Mouse (Mus musculus) stomach, postnatal 0 days (tissue): ENCODE data around the gene Negr1. TPM values are rescaled to one million over a fixed set of nuclear protein-coding genes. Genes with fewer than 3 reads are reported as not detected.

Experiments
- ATAC-seq: fragments of 200-750 bp; cut with Nextera tagmentation; 2 replicates; pipeline ENCODE4 v1.8.0; 2017; ENCODE audit not compliant: low FRiP score, low TSS enrichment
- DNase-seq: peaks from one replicate; pipeline ENCODE4 v3.0.0-alpha.2; 2016; ENCODE audit warnings: low spot score
- H3K27ac ChIP-seq: fragments of 300-500 bp; sonication (generic); replicated peaks from 2 replicates; pipeline ENCODE4 v1.5.1; 2014; ENCODE audit warnings: mild to moderate bottlenecking, control low read depth
- H3K27me3 ChIP-seq: fragments of 300-500 bp; sonication (generic); 2 replicates; pipeline ENCODE4 v1.6.1; 2014; ENCODE audit warnings: low read length; ENCODE audit not compliant: control insufficient read depth, insufficient read depth
- H3K36me3 ChIP-seq: fragments of 300-500 bp; sonication (generic); 2 replicates; pipeline ENCODE4 v1.6.1; 2014; ENCODE audit warnings: low read length, mixed read lengths; ENCODE audit not compliant: control insufficient read depth, insufficient read depth
- H3K4me1 ChIP-seq: fragments of 300-500 bp; sonication (generic); replicated peaks from 2 replicates; pipeline ENCODE4 v1.6.1; 2014; ENCODE audit warnings: antibody characterized with exemption; ENCODE audit not compliant: control insufficient read depth, insufficient read depth
- H3K4me2 ChIP-seq: fragments of 300-500 bp; sonication (generic); replicated peaks from 2 replicates; pipeline ENCODE4 v1.6.1; 2014; ENCODE audit warnings: low read depth, mild to moderate bottlenecking, control low read depth, moderate library complexity
- H3K4me3 ChIP-seq: fragments of 300-500 bp; sonication (generic); 2 replicates; pipeline ENCODE4 v1.5.1; 2014; ENCODE audit warnings: low read depth, low read length, control low read depth
- H3K9ac ChIP-seq: fragments of 300-500 bp; sonication (generic); 2 replicates; pipeline ENCODE4 v1.6.1; 2014; ENCODE audit warnings: mild to moderate bottlenecking, low read length, control low read depth, mixed read lengths
- H3K9me3 ChIP-seq: fragments of 300-500 bp; sonication (generic); 2 replicates; pipeline ENCODE4 v1.6.1; 2016; ENCODE audit warnings: low read length; ENCODE audit not compliant: control insufficient read depth
- CTCF ChIP-seq: IDR thresholded peaks from 2 replicates; pipeline ENCODE4 v1.5.1; 2016; ENCODE audit warnings: antibody characterized with exemption, low read depth, mild to moderate bottlenecking, moderate library complexity
- EP300 ChIP-seq: optimal IDR thresholded peaks from 2 replicates; pipeline ENCODE3; 2016; ENCODE audit warnings: antibody characterized with exemption
- WGBS: fragments of 180-500 bp; shearing (Covaris S2); extraction: QIAGEN DNeasy Blood & Tissue Kit; methylation state at CpG from one replicate; pipeline ENCODE4 v1.1.7; 2014; 5-methylcytosine and 5-hydroxymethylcytosine counted together
- polyA plus RNA-seq: library from polyadenylated mRNA; unstranded; fragments of >200 nt; fragmentation: Nextera tagmentation; extraction: Ambion mirVana; gene quantifications from 2 replicates; pipeline ENCODE4 v1.2.1, GENCODE M21; 2015

The Negr1 gene
- polyA plus RNA-seq, 1 experiment from 2014 or later, result 1.5 TPM

GRCm38 (mm10) chr3:156766171-156766845 is 204.7 kb downstream of the Negr1 start:
- no peaks in the 10 kb centered on the region for H3K36me3 ChIP-seq

GRCm38 (mm10) chr3:156771626-156772025 is 210.0 kb downstream of the Negr1 start:
- H3K9ac ChIP-seq, result no peak overlapping the region
- H3K27ac ChIP-seq, result no peak overlapping the region
- H3K36me3 ChIP-seq, result no peaks in the 10 kb centered on the region
- no peak overlapping the region for H3K4me2 ChIP-seq
- H3K4me3 ChIP-seq, result no peak overlapping the region
- ATAC-seq (no peak), DNase-seq (no peak)
- H3K4me1 ChIP-seq, result no peaks in the 10 kb centered on the region
- no peaks in the 10 kb centered on the region for H3K27me3 ChIP-seq
- TF ChIP-seq CTCF (no peak), EP300 (no peak)
- 79% methylated on average over 2 of the region's 2 CpGs for WGBS
- H3K9me3 ChIP-seq, result no peaks in the 10 kb centered on the region

More at GRCm38 (mm10) chr3:156766171-156766845, 204.7 kb downstream of the Negr1 start:
- Histone ChIP-seq H3K4me1 (no peaks in the 10 kb centered on the region), H3K9ac (no peak overlapping the region), H3K27me3 (no peaks in the 10 kb centered on the region), H3K9me3 (no peaks in the 10 kb centered on the region), H3K4me2 (no peak overlapping the region), H3K27ac (no peak overlapping the region), H3K4me3 (no peak overlapping the region)
- WGBS, result 47% methylated on average over 2 of the region's 2 CpGs
- TF ChIP-seq CTCF, result no peak
- ATAC-seq (no peak), DNase-seq (no peak)

GRCm38 (mm10) chr3:156772057-156772456 is 210.5 kb downstream of the Negr1 start:
- H3K9me3 ChIP-seq, result no peaks in the 10 kb centered on the region
- no peak overlapping the region for H3K9ac ChIP-seq
- H3K27ac ChIP-seq, result no peak overlapping the region
- no peak for TF ChIP-seq EP300
- peak; percentile 37 for TF ChIP-seq CTCF
- no peak for ATAC-seq
- no peaks in the 10 kb centered on the region for H3K4me1 ChIP-seq
- WGBS, result 48% methylated on average over 1 of the region's 1 CpGs
- no peak overlapping the region for H3K4me3 ChIP-seq
- no peaks in the 10 kb centered on the region for H3K36me3 ChIP-seq
- no peaks in the 10 kb centered on the region for H3K27me3 ChIP-seq
- no peak overlapping the region for H3K4me2 ChIP-seq
- no peak for DNase-seq

GRCm38 (mm10) chr3:156784309-156784852 is 222.8 kb downstream of the Negr1 start:
- H3K27me3 ChIP-seq, result no peaks in the 10 kb centered on the region
- ATAC-seq, result no peak
- no peak overlapping the region for H3K9ac ChIP-seq
- H3K36me3 ChIP-seq, result no peaks in the 10 kb centered on the region
- no peak for DNase-seq
- WGBS, result 47% methylated on average over 1 of the region's 1 CpGs
- no peak overlapping the region for H3K27ac ChIP-seq
- H3K4me1 ChIP-seq, result no peaks in the 10 kb centered on the region
- no peak overlapping the region for H3K4me3 ChIP-seq
- no peak for TF ChIP-seq EP300
- no peak overlapping the region for H3K4me2 ChIP-seq
- H3K9me3 ChIP-seq, result no peaks in the 10 kb centered on the region

- Histone ChIP-seq H3K4me3 (no peak overlapping the region), H3K9me3 (no peaks in the 10 kb centered on the region), H3K27ac (no peak overlapping the region), H3K27me3 (no peaks in the 10 kb centered on the region), H3K4me2 (no peak overlapping the region), H3K9ac (no peak overlapping the region), H3K36me3 (no peaks in the 10 kb centered on the region), H3K4me1 (no peaks in the 10 kb centered on the region)
- DNase-seq (no peak), ATAC-seq (no peak)
- WGBS, result 24% methylated on average over 1 of the region's 1 CpGs
- TF ChIP-seq CTCF (no peak), EP300 (no peak)
These were observed 224.8 kb downstream of the Negr1 start for GRCm38 (mm10) chr3:156786355-156786754.

- no peaks in the 10 kb centered on the region for H3K27me3 ChIP-seq
- no peak overlapping the region for H3K27ac ChIP-seq
- H3K9me3 ChIP-seq, result no peaks in the 10 kb centered on the region
- ATAC-seq (no peak), DNase-seq (no peak)
- no peak overlapping the region for H3K4me3 ChIP-seq
- TF ChIP-seq EP300 (no peak), CTCF (no peak)
- no peaks in the 10 kb centered on the region for H3K36me3 ChIP-seq
- no peaks in the 10 kb centered on the region for H3K4me1 ChIP-seq
- no peak overlapping the region for H3K4me2 ChIP-seq
- no peak overlapping the region for H3K9ac ChIP-seq
These were observed 229.6 kb downstream of the Negr1 start for GRCm38 (mm10) chr3:156791234-156791633.
